Mouse (Mus musculus): ENCODE data around the gene Psmd12.

GRCm38 (mm10) chr11:107521153-107521552 lies 41.9 kb downstream of the Psmd12 start:
- TF ChIP-seq CTCF (IDR thresholded peaks at IDR 0.05; ENCODE audit: low read depth) (no peak), EP300 (optimal IDR thresholded peaks at IDR 0.05) (no peak)
